Mouse (Mus musculus): ENCODE data around the gene Lekr1. TPM values are rescaled to one million over a fixed set of nuclear protein-coding genes. Genes with fewer than 3 reads are reported as not detected.

Gene Lekr1
- total and polyA plus RNA-seq, 2 experiments from 2014 or later, result 2.9 to 6.8 TPM

DNA sequence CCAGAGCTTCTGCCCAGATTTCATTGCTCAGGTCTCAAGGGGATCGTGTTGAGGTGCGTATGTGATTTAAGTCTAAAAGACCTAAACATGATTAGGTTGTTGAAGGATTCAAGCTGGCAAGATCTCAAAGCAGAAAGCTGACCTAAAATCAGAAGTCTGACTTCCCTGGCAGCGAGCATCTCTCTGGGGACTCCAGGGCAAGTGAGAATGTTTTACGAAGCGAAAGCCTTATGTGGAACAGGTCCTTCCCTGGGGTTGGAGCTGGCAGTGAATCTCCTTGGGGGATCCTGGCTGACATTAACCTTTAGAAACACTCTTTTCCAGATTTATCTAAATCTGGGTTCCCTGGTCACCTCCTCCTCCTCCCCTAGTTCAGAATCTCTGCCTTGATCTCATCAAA lies 187.7 kb downstream of the Lekr1 start:
- DNase-seq (ENCODE audit: low spot score) (no peak), ATAC-seq (no peak)
- Histone ChIP-seq H3K9me3 (ENCODE audit: low read length) (no peaks in the 10 kb centered on the region), H3K27me3 (ENCODE audit: insufficient read depth, low read length) (no peaks in the 10 kb centered on the region), H3K4me3 (ENCODE audit: low read length) (no peak overlapping the region), H3K36me3 (ENCODE audit: insufficient read depth, low read length) (no peaks in the 10 kb centered on the region), H3K4me2 (ENCODE audit: low read depth, low read length) (no peak overlapping the region), H3K9ac (replicated peaks; ENCODE audit: low read length) (no peak overlapping the region), H3K27ac (no peak overlapping the region), H3K4me1 (ENCODE audit: insufficient read depth, low read length) (peaks cover 1% of the 10 kb centered on the region; the same call in 1 of the 2 replicates)
- WGBS, result 69% methylated on average over 5 of the region's 5 CpGs
- TF ChIP-seq CTCF (IDR thresholded peaks at IDR 0.05; ENCODE audit: low read depth), result no peak

GRCm38 (mm10) chr3:65855521-65855920 lies 189.5 kb downstream of the Lekr1 start:
- peaks cover 5% of the 10 kb centered on the region; the same call in 1 of the 2 replicates for H3K4me1 ChIP-seq (ENCODE audit: insufficient read depth, low read length)
- H3K9ac ChIP-seq (replicated peaks; ENCODE audit: low read length), result no peak overlapping the region
- no peak overlapping the region for H3K4me2 ChIP-seq (ENCODE audit: low read depth, low read length)
- no peaks in the 10 kb centered on the region for H3K27me3 ChIP-seq (ENCODE audit: insufficient read depth, low read length)
- DNase-seq (ENCODE audit: low spot score) (no peak), ATAC-seq (no peak)
- WGBS, result 83% methylated on average over 5 of the region's 5 CpGs
- H3K4me3 ChIP-seq (ENCODE audit: low read length), result no peak overlapping the region
- H3K9me3 ChIP-seq (ENCODE audit: low read length), result no peaks in the 10 kb centered on the region
- H3K36me3 ChIP-seq (ENCODE audit: insufficient read depth, low read length), result no peaks in the 10 kb centered on the region
- no peak overlapping the region for H3K27ac ChIP-seq
- no peak for TF ChIP-seq CTCF (IDR thresholded peaks at IDR 0.05; ENCODE audit: low read depth)

GRCm38 (mm10) chr3:65858118-65858517 lies 192.1 kb downstream of the Lekr1 start:
- Histone ChIP-seq H3K4me2 (ENCODE audit: low read depth, low read length) (no peak overlapping the region), H3K4me3 (ENCODE audit: low read length) (no peak overlapping the region), H3K27ac (no peak overlapping the region), H3K27me3 (ENCODE audit: insufficient read depth, low read length) (no peaks in the 10 kb centered on the region), H3K36me3 (ENCODE audit: insufficient read depth, low read length) (no peaks in the 10 kb centered on the region), H3K9ac (replicated peaks; ENCODE audit: low read length) (no peak overlapping the region), H3K9me3 (ENCODE audit: low read length) (no peaks in the 10 kb centered on the region), H3K4me1 (ENCODE audit: insufficient read depth, low read length) (peaks cover 15% of the 10 kb centered on the region; the same call in 1 of the 2 replicates)
- DNase-seq (ENCODE audit: low spot score) (no peak), ATAC-seq (no peak)
- 53% methylated on average over 11 of the region's 11 CpGs for WGBS
- TF ChIP-seq CTCF (IDR thresholded peaks at IDR 0.05; ENCODE audit: low read depth), result no peak

- H3K27me3 ChIP-seq (ENCODE audit: insufficient read depth, low read length), result no peaks in the 10 kb centered on the region
- no peak for TF ChIP-seq CTCF (IDR thresholded peaks at IDR 0.05; ENCODE audit: low read depth)
- peaks cover 20% of the 10 kb centered on the region for H3K4me1 ChIP-seq (ENCODE audit: insufficient read depth, low read length)
- H3K9me3 ChIP-seq (ENCODE audit: low read length), result no peaks in the 10 kb centered on the region
- H3K4me2 ChIP-seq (ENCODE audit: low read depth, low read length), result peak overlapping the region; percentile 16; the same call in 1 of the 2 replicates
- no peaks in the 10 kb centered on the region for H3K36me3 ChIP-seq (ENCODE audit: insufficient read depth, low read length)
- H3K27ac ChIP-seq, result no peak overlapping the region
- DNase-seq (ENCODE audit: low spot score) (no peak), ATAC-seq (no peak)
- no peak overlapping the region for H3K9ac ChIP-seq (replicated peaks; ENCODE audit: low read length)
- no peak overlapping the region for H3K4me3 ChIP-seq (ENCODE audit: low read length)
- WGBS, result 16% methylated on average over 13 of the region's 13 CpGs
Observed at GRCm38 (mm10) chr3:65858741-65859348, 192.8 kb downstream of the Lekr1 start.

- peaks cover 26% of the 10 kb centered on the region for H3K4me1 ChIP-seq (ENCODE audit: insufficient read depth, low read length)
- H3K27ac ChIP-seq, result no peak overlapping the region
- whole genome bisulfite sequencing, result 83% methylated on average over 6 of the region's 6 CpGs
- no peak overlapping the region for H3K4me2 ChIP-seq (ENCODE audit: low read depth, low read length)
- no peak overlapping the region for H3K4me3 ChIP-seq (ENCODE audit: low read length)
- no peaks in the 10 kb centered on the region for H3K9me3 ChIP-seq (ENCODE audit: low read length)
- TF ChIP-seq CTCF (IDR thresholded peaks at IDR 0.05; ENCODE audit: low read depth), result no peak
- ATAC-seq (no peak), DNase-seq (ENCODE audit: low spot score) (no peak)
- no peaks in the 10 kb centered on the region for H3K36me3 ChIP-seq (ENCODE audit: insufficient read depth, low read length)
- H3K27me3 ChIP-seq (ENCODE audit: insufficient read depth, low read length), result no peaks in the 10 kb centered on the region
- no peak overlapping the region for H3K9ac ChIP-seq (replicated peaks; ENCODE audit: low read length)
Observed at GRCm38 (mm10) chr3:65859750-65860149, 193.7 kb downstream of the Lekr1 start.

- no peak for DNase-seq (ENCODE audit: low spot score)
Observed at GRCm38 (mm10) chr3:65860903-65861302, 194.9 kb downstream of the Lekr1 start.

DNA sequence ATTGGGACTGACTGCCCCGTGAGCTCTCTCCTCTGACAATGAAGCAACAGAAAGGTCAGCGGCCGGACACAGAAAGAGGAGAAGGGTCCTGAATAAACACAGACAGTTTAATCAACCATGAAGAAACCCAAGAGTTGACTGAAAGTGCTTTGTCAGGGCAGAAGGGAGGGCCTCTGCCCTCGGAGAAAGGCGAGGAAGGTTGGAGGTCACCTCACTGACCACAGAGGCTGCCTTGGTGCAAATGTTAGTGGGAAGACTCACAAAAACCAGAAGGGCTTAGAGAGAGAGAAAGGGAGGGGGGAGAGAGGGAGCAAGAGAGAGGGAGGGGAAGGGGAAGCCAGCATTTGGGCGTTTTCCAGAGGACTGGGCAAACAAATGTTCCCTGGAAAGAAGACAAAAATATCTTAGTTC lies 195.4 kb downstream of the Lekr1 start:
- no peak overlapping the region for H3K9ac ChIP-seq (replicated peaks; ENCODE audit: low read length)

More at GRCm38 (mm10) chr3:65860903-65861302, 194.9 kb downstream of the Lekr1 start:
- Histone ChIP-seq H3K9me3 (ENCODE audit: low read length) (no peaks in the 10 kb centered on the region), H3K4me3 (ENCODE audit: low read length) (no peak overlapping the region), H3K4me1 (ENCODE audit: insufficient read depth, low read length) (peaks cover 26% of the 10 kb centered on the region), H3K27me3 (ENCODE audit: insufficient read depth, low read length) (no peaks in the 10 kb centered on the region), H3K36me3 (ENCODE audit: insufficient read depth, low read length) (no peaks in the 10 kb centered on the region), H3K27ac (peak overlapping the region; percentile 6; the same call in 1 of the 2 replicates), H3K9ac (replicated peaks; ENCODE audit: low read length) (no peak overlapping the region), H3K4me2 (ENCODE audit: low read depth, low read length) (no peak overlapping the region)
- TF ChIP-seq CTCF (IDR thresholded peaks at IDR 0.05; ENCODE audit: low read depth), result no peak
- no peak for ATAC-seq
- 31% methylated on average over 4 of the region's 4 CpGs for WGBS

More for the DNA sequence above, 195.4 kb downstream of the Lekr1 start:
- peak; percentile 59 for DNase-seq (ENCODE audit: low spot score)
- Histone ChIP-seq H3K4me2 (ENCODE audit: low read depth, low read length) (0 out of 2 replicates have a peak overlapping the region, but pooled peaks have one; percentile 8), H3K9me3 (ENCODE audit: low read length) (no peaks in the 10 kb centered on the region), H3K4me1 (ENCODE audit: insufficient read depth, low read length) (peaks cover 26% of the 10 kb centered on the region), H3K27ac (peak overlapping the region; percentile 6; the same call in 1 of the 2 replicates), H3K27me3 (ENCODE audit: insufficient read depth, low read length) (no peaks in the 10 kb centered on the region), H3K36me3 (ENCODE audit: insufficient read depth, low read length) (no peaks in the 10 kb centered on the region), H3K4me3 (ENCODE audit: low read length) (no peak overlapping the region)
- 16% methylated on average over 6 of the region's 6 CpGs for WGBS
- 0 out of 2 replicates have a peak, but pooled peaks have one; percentile 2 for ATAC-seq
- TF ChIP-seq CTCF (IDR thresholded peaks at IDR 0.05; ENCODE audit: low read depth), result no peak

Data from hindbrain, postnatal 0 days (tissue).